Mouse (Mus musculus) erythroblast, embryonic 14.5 days (primary cell): ENCODE measurements around the gene Fut7.

Experiments used
- GATA1 ChIP-seq: IDR thresholded peaks from 2 replicates; pipeline ENCODE4 v1.6.1; 2012; ENCODE audit warnings: low read length, inconsistent platforms, mixed read lengths
- TAL1 ChIP-seq: IDR thresholded peaks from 3 replicates; pipeline ENCODE4 v1.6.1; 2012; ENCODE audit warnings: low read length, inconsistent platforms, mixed read lengths

GRCm38 (mm10) chr2:25396597-25396983 lies 26.5 kb upstream of the Fut7 start:
- TF ChIP-seq GATA1 (no peak), TAL1 (no peak)
